Mouse (Mus musculus) embryonic fibroblast, embryonic 13.5 days (primary cell): Measurements from ENCODE around the gene Slc15a3.

Experiments
- CTCF ChIP-seq: IDR thresholded peaks from 2 replicates; pipeline ENCODE4 v1.5.1; 2011; ENCODE audit warnings: mild to moderate bottlenecking, control low read depth, low read length, moderate library complexity, borderline replicate concordance; ENCODE audit not compliant: insufficient read depth
- POLR2A ChIP-seq: IDR thresholded peaks from 2 replicates; pipeline ENCODE4 v1.6.1; 2011; ENCODE audit warnings: low read depth, mild to moderate bottlenecking, control low read depth, low read length, moderate library complexity

DNA sequence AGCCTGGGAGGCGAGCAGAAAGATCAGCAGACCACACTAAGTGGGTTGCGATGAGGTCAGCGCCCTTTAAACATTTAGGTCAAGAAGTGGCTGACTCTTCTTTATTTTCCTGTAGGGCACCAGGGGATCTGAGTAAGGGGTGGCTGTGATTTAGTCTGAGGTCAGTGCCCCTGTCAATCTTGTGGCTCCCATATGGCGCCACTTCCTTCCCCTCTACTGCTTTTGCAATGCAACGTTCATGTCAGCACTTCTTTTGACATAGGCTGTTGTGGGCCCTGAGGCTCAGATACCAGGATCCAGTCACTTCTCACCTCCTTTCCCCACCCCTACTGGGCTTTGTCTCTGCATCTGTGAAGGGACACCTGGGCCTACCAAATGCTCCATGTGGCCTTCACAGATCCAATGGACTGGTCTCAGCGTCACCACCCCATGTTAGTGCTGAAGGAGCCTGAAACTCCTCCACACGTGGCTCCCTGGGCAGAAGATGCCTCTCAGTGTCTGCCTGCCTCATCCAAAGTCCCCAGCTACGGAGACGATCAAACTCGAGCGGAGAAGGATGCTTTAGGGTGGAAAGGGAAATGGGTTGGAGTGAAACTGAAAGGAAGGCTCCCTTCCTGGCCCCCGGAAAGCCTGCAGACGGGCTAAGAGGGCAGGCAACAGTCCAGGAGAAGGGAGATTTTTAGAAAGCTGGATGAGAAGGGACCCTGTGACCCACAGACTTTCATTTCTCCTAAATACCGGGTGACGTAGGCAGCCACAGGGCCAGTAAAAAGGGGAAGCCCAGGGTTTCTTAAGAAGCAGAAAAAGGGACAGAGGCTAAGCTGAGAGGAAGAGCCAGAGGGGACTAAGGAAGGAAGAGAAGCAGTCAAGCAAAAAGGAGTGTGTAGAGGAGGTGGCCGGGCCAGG, 2.4 kb downstream of the Slc15a3 start:
- no peak for TF ChIP-seq CTCF
- no peak for TF ChIP-seq POLR2A
